Comparison of ENCODE assay signal across 9 mouse cellular contexts in genomic region chr10:80445898-80446601, GRCm38 (mm10). TPM values are rescaled to one million over a fixed set of nuclear protein-coding genes. Genes with fewer than 3 reads are reported as not detected.
DNase-seq lines count a peak whose midpoint lies in the region; ATAC-seq and TF ChIP-seq lines count a peak whose summit lies in the region.
"Had no signal": no experiment of that assay in that cellular context is flagged by ENCODE, and none has a peak within 500 bp of the region (broad histone marks: within the 10 kb centered on the region; RNA-seq: fewer than 3 reads in every experiment).

No protein-coding gene starts in this region.

- no peaks in the 10 kb centered on the region for H3K36me3 ChIP-seq in forebrain, embryonic 10.5 days (replicated peaks)
- H3K36me3 ChIP-seq in liver, postnatal 0 days (replicated peaks; ENCODE audit: insufficient read depth, low read length) = no peaks in the 10 kb centered on the region
- H3K36me3 ChIP-seq in neural tube, embryonic 14.5 days (ENCODE audit: control insufficient read depth, insufficient read depth, low read length) = no peaks in the 10 kb centered on the region
- H3K36me3 ChIP-seq: embryonic facial prominence, embryonic 12.5 days had no signal

- peak; percentile 94 for DNase-seq in CD4-positive, CD25-positive, alpha-beta regulatory T cell, adult 2 months (ENCODE audit: low read depth, low spot score)
- DNase-seq in brain, embryonic 14.5 days (ENCODE audit: low read depth) = peak; percentile 84
- peak; percentile 78 for DNase-seq in forebrain, embryonic 10.5 days (ENCODE audit: extremely low spot score, low spot score)
- peak; percentile 79 to 83 for DNase-seq in heart, postnatal 14 days
- peak; percentile 87 to 91 for DNase-seq in kidney, postnatal 4 days
- peak; percentile 84 for DNase-seq in liver, postnatal 0 days
- DNase-seq in telencephalon, adult 2 months (ENCODE audit: low read depth, low spot score) = peak; percentile 21

- H3K9ac ChIP-seq in liver, postnatal 0 days (replicated peaks) = no peak overlapping the region
- H3K9ac ChIP-seq in neural tube, embryonic 14.5 days (replicated peaks; ENCODE audit: low read depth, low read length) = no peak overlapping the region
- H3K9ac ChIP-seq: embryonic facial prominence, embryonic 12.5 days had no signal

- no peak overlapping the region for H3K27ac ChIP-seq in forebrain, embryonic 10.5 days
- no peak overlapping the region for H3K27ac ChIP-seq in liver, postnatal 0 days (ENCODE audit: low read depth)
- no peak overlapping the region for H3K27ac ChIP-seq in neural tube, embryonic 14.5 days (ENCODE audit: low read depth, low read length)
- H3K27ac ChIP-seq: embryonic facial prominence, embryonic 12.5 days had no signal

- TF ChIP-seq CTCF in brain, embryonic 14.5 days (IDR thresholded peaks at IDR 0.05; ENCODE audit: borderline replicate concordance, extremely low read depth, insufficient read depth, insufficient read length) = peak; percentile 99
- peak; percentile 99 for TF ChIP-seq CTCF in liver, postnatal 0 days (IDR thresholded peaks at IDR 0.05; ENCODE audit: low read depth)

- peaks cover 54% of the 10 kb centered on the region for H3K27me3 ChIP-seq in forebrain, embryonic 10.5 days (ENCODE audit: poor library complexity, severe bottlenecking)
- 0 out of 2 replicates have a peak, but pooled peaks cover 2% of the 10 kb centered on the region for H3K27me3 ChIP-seq in liver, postnatal 0 days (ENCODE audit: insufficient read depth, low read length)
- H3K27me3 ChIP-seq in neural tube, embryonic 14.5 days (ENCODE audit: control insufficient read depth, insufficient read depth, low read length) = no peaks in the 10 kb centered on the region

- WGBS in forebrain, embryonic 10.5 days = 7% methylated on average over 26 of the region's 26 CpGs
- 7% methylated on average over 26 of the region's 26 CpGs for WGBS in liver, postnatal 0 days (ENCODE audit: insufficient replicate concordance)
- 7% methylated on average over 26 of the region's 26 CpGs for WGBS in neural tube, embryonic 14.5 days

- H3K4me2 ChIP-seq in liver, postnatal 0 days (ENCODE audit: low read depth, low read length) = no peak overlapping the region
- peak overlapping the region; percentile 31 for H3K4me2 ChIP-seq in neural tube, embryonic 14.5 days (ENCODE audit: low read depth, low read length)
- H3K4me2 ChIP-seq: embryonic facial prominence, embryonic 12.5 days had no signal

- no peak for TF ChIP-seq EP300 in liver, postnatal 0 days (IDR thresholded peaks at IDR 0.05; ENCODE audit: low read depth)

- intact Hi-C loops in heart, postnatal 14 days (cut with DNase I) = loop anchor here (1.0 to 2.0 kb wide), 4 partner anchors 63 to 115 kb away; partner anchors contain the start of gene Rexo1

- H3K9me3 ChIP-seq in forebrain, embryonic 10.5 days = no peaks in the 10 kb centered on the region
- H3K9me3 ChIP-seq in liver, postnatal 0 days (ENCODE audit: low read length) = no peaks in the 10 kb centered on the region
- H3K9me3 ChIP-seq in neural tube, embryonic 14.5 days (ENCODE audit: control insufficient read depth, low read length) = no peaks in the 10 kb centered on the region
- H3K9me3 ChIP-seq: embryonic facial prominence, embryonic 12.5 days had no signal

- peak overlapping the region; percentile 32 for H3K4me3 ChIP-seq in forebrain, embryonic 10.5 days
- no peak overlapping the region for H3K4me3 ChIP-seq in liver, postnatal 0 days (ENCODE audit: low read depth, low read length)
- H3K4me3 ChIP-seq in neural tube, embryonic 14.5 days (ENCODE audit: low read depth, low read length) = no peak overlapping the region
- H3K4me3 ChIP-seq: embryonic facial prominence, embryonic 12.5 days had no signal

- no peak for TF ChIP-seq POLR2A in brain, embryonic 14.5 days (IDR thresholded peaks at IDR 0.05; ENCODE audit: borderline replicate concordance, extremely low read depth, insufficient read depth, insufficient read length, poor library complexity, severe bottlenecking)

- ATAC-seq in liver, postnatal 0 days = peak; percentile 79
- ATAC-seq in neural tube, embryonic 14.5 days (ENCODE audit: low read depth) = peak; percentile 81

- peaks cover 34% of the 10 kb centered on the region for H3K4me1 ChIP-seq in forebrain, embryonic 10.5 days
- H3K4me1 ChIP-seq in liver, postnatal 0 days (ENCODE audit: insufficient read depth) = peaks cover 18% of the 10 kb centered on the region
- H3K4me1 ChIP-seq in neural tube, embryonic 14.5 days (ENCODE audit: control insufficient read depth, insufficient read depth, low read length) = no peaks in the 10 kb centered on the region

RNA-seq across cellular contexts. Expression of gene Tcf3, which starts 12.6 kb away (rescaled TPM):
- polyA plus RNA-seq in brain, embryonic 14.5 days (2012; rRNA removed) = 128 and 138 TPM in 2 replicates
- polyA plus RNA-seq in forebrain, embryonic 10.5 days (2016; fragmentation: Nextera tagmentation; extraction: Ambion mirVana) = 191 and 199 TPM in 2 replicates
- total RNA-seq in heart, postnatal 14 days (2021) = 10 to 100 TPM; 31.7 to 32.5 TPM
- 28.2 and 29.5 TPM in 2 replicates for polyA plus RNA-seq in liver, postnatal 0 days (2015; fragmentation: Nextera tagmentation; extraction: Ambion mirVana)
- polyA plus RNA-seq in neural tube, embryonic 14.5 days (2014; fragmentation: Nextera tagmentation; extraction: Ambion mirVana) = 30.4 and 42.1 TPM in 2 replicates

RNA-seq across cellular contexts. Expression of gene Uqcr11, which starts 39.4 kb away (rescaled TPM):
- 597 and 852 TPM in 2 replicates for polyA plus RNA-seq in brain, embryonic 14.5 days (2012; rRNA removed)
- polyA plus RNA-seq in forebrain, embryonic 10.5 days (2016; fragmentation: Nextera tagmentation; extraction: Ambion mirVana) = 625 and 631 TPM in 2 replicates
- 1,000 to 10,000 TPM; 1,852 to 1,908 TPM for total RNA-seq in heart, postnatal 14 days (2021)
- polyA plus RNA-seq in liver, postnatal 0 days (2015; fragmentation: Nextera tagmentation; extraction: Ambion mirVana) = 753 and 771 TPM in 2 replicates
- polyA plus RNA-seq in neural tube, embryonic 14.5 days (2014; fragmentation: Nextera tagmentation; extraction: Ambion mirVana) = 674 and 791 TPM in 2 replicates

RNA-seq across cellular contexts. Expression of gene Mbd3, which starts 46.7 kb away (rescaled TPM):
- polyA plus RNA-seq in brain, embryonic 14.5 days (2012; rRNA removed) = 265 and 292 TPM in 2 replicates
- 343 and 346 TPM in 2 replicates for polyA plus RNA-seq in forebrain, embryonic 10.5 days (2016; fragmentation: Nextera tagmentation; extraction: Ambion mirVana)
- 10 to 100 TPM; 78.6 to 84.0 TPM for total RNA-seq in heart, postnatal 14 days (2021)
- 33.4 and 33.5 TPM in 2 replicates for polyA plus RNA-seq in liver, postnatal 0 days (2015; fragmentation: Nextera tagmentation; extraction: Ambion mirVana)
- polyA plus RNA-seq in neural tube, embryonic 14.5 days (2014; fragmentation: Nextera tagmentation; extraction: Ambion mirVana) = 162 and 166 TPM in 2 replicates

RNA-seq across cellular contexts. Expression of gene Onecut3, which starts 48.6 kb away (rescaled TPM):
- 5.0 and 10.9 TPM in 2 replicates for polyA plus RNA-seq in brain, embryonic 14.5 days (2012; rRNA removed)
- polyA plus RNA-seq in forebrain, embryonic 10.5 days (2016; fragmentation: Nextera tagmentation; extraction: Ambion mirVana) = 0.05 and 0.07 TPM in 2 replicates
- not detected for total RNA-seq in heart, postnatal 14 days (2021)
- polyA plus RNA-seq in liver, postnatal 0 days (2015; fragmentation: Nextera tagmentation; extraction: Ambion mirVana) = not detected in 2 replicates
- 1.4 and 1.5 TPM in 2 replicates for polyA plus RNA-seq in neural tube, embryonic 14.5 days (2014; fragmentation: Nextera tagmentation; extraction: Ambion mirVana)

RNA-seq across cellular contexts. Expression of gene Mex3d, which starts 58.6 kb away (rescaled TPM):
- polyA plus RNA-seq in brain, embryonic 14.5 days (2012; rRNA removed) = 112 and 115 TPM in 2 replicates
- 6.8 and 7.0 TPM in 2 replicates for polyA plus RNA-seq in forebrain, embryonic 10.5 days (2016; fragmentation: Nextera tagmentation; extraction: Ambion mirVana)
- total RNA-seq in heart, postnatal 14 days (2021) = 10 to 100 TPM; 11.8 to 12.2 TPM
- 0.72 and 0.99 TPM in 2 replicates for polyA plus RNA-seq in liver, postnatal 0 days (2015; fragmentation: Nextera tagmentation; extraction: Ambion mirVana)
- polyA plus RNA-seq in neural tube, embryonic 14.5 days (2014; fragmentation: Nextera tagmentation; extraction: Ambion mirVana) = 11.5 and 12.2 TPM in 2 replicates

Comparison
In these comparisons a context has a peak if more than half of its experiments do, and no peak if none do; other contexts are left out.
1. DNase-seq: peak in every context shown above with its lines; median percentile 94 in CD4-positive, CD25-positive, alpha-beta regulatory T cell, adult 2 months; 89 in kidney, postnatal 4 days; 84 in brain, embryonic 14.5 days; 84 in liver, postnatal 0 days; 81 in heart, postnatal 14 days; 78 in forebrain, embryonic 10.5 days; 21 in telencephalon, adult 2 months.